Mouse (Mus musculus) kidney, postnatal 0 days (tissue): ENCODE measurements around the gene Csnk1g2. TPM values are rescaled to one million over a fixed set of nuclear protein-coding genes. Genes with fewer than 3 reads are reported as not detected.

Experiments used
- ATAC-seq: fragments of 200-750 bp; cut with Nextera tagmentation; replicated peaks from 2 replicates; pipeline ENCODE4 v1.8.0; 2017; ENCODE audit warnings: low read depth, moderate number of reproducible peaks, moderate TSS enrichment, moderate library complexity; ENCODE audit not compliant: low FRiP score
- DNase-seq: peaks from one replicate; pipeline ENCODE4 v3.0.0-alpha.2; 2016; ENCODE audit warnings: low spot score
- H3K27ac ChIP-seq: fragments of 300-500 bp; sonication (generic); 2 replicates; pipeline ENCODE4 v1.5.1; 2014; ENCODE audit warnings: mild to moderate bottlenecking
- H3K27me3 ChIP-seq: fragments of 300-500 bp; sonication (generic); 2 replicates; pipeline ENCODE4 v1.6.1; 2014; ENCODE audit warnings: low read length, mixed read lengths; ENCODE audit not compliant: insufficient read depth
- H3K36me3 ChIP-seq: fragments of 300-500 bp; sonication (generic); 2 replicates; pipeline ENCODE4 v1.6.1; 2014; ENCODE audit warnings: low read length, mixed read lengths; ENCODE audit not compliant: insufficient read depth
- H3K4me1 ChIP-seq: fragments of 300-500 bp; sonication (generic); replicated peaks from 2 replicates; pipeline ENCODE4 v1.6.1; 2014; ENCODE audit warnings: antibody characterized with exemption, low read length, mixed read lengths; ENCODE audit not compliant: insufficient read depth
- H3K4me2 ChIP-seq: fragments of 300-500 bp; sonication (generic); 2 replicates; pipeline ENCODE4 v1.6.1; 2014; ENCODE audit warnings: mild to moderate bottlenecking, low read length, moderate library complexity, mixed read lengths
- H3K4me3 ChIP-seq: fragments of 300-500 bp; sonication (generic); replicated peaks from 2 replicates; pipeline ENCODE4 v1.5.1; 2014; ENCODE audit warnings: low read depth, low read length
- H3K9ac ChIP-seq: fragments of 300-500 bp; sonication (generic); 2 replicates; pipeline ENCODE4 v1.6.1; 2014; ENCODE audit warnings: low read depth, low read length
- H3K9me3 ChIP-seq: fragments of 300-500 bp; sonication (generic); replicated peaks from 2 replicates; pipeline ENCODE4 v1.6.1; 2016; ENCODE audit warnings: low read length, inconsistent platforms, mixed read lengths
- CTCF ChIP-seq: IDR thresholded peaks from 2 replicates; pipeline ENCODE4 v1.5.1; 2016; ENCODE audit warnings: antibody characterized with exemption, low read depth, mild to moderate bottlenecking, moderate library complexity
- WGBS: fragments of 180-500 bp; shearing (Covaris S2); extraction: QIAGEN DNeasy Blood & Tissue Kit; methylation state at CpG from one replicate; pipeline ENCODE4 v1.1.7; 2014; 5-methylcytosine and 5-hydroxymethylcytosine counted together
- microRNA-seq: library from miRNA; unstranded; fragments of <30 nt; microRNA quantifications from one replicate; pipeline ENCODE4, GENCODE M21; 2016
- polyA plus RNA-seq: library from polyadenylated mRNA; unstranded; fragments of >200 nt; fragmentation: Nextera tagmentation; extraction: Ambion mirVana; gene quantifications from 2 replicates; pipeline ENCODE4 v1.2.1, GENCODE M21; 2015

Gene Csnk1g2
- polyA plus RNA-seq, 1 experiment from 2014 or later, result 137 TPM

GRCm38 (mm10) chr10:80686617-80687016 is 64.0 kb downstream of the Csnk1g2 start:
- no peaks in the 10 kb centered on the region for H3K9me3 ChIP-seq
- H3K36me3 ChIP-seq, result peaks cover 27% of the 10 kb centered on the region
- TF ChIP-seq CTCF, result no peak
- H3K9ac ChIP-seq, result no peak overlapping the region
- 100% methylated on average over 3 of the region's 3 CpGs for WGBS
- H3K4me3 ChIP-seq, result no peak overlapping the region
- H3K4me2 ChIP-seq, result no peak overlapping the region
- ATAC-seq (no peak), DNase-seq (no peak)
- no peaks in the 10 kb centered on the region for H3K4me1 ChIP-seq
- H3K27ac ChIP-seq, result no peak overlapping the region
- no peaks in the 10 kb centered on the region for H3K27me3 ChIP-seq

GRCm38 (mm10) chr10:80687850-80688249 is 65.2 kb downstream of the Csnk1g2 start:
- ATAC-seq (peak; percentile 75; the same call in 1 of the 2 replicates), DNase-seq (peak; percentile 90)
- Histone ChIP-seq H3K9me3 (no peaks in the 10 kb centered on the region), H3K4me3 (no peak overlapping the region), H3K27me3 (no peaks in the 10 kb centered on the region), H3K27ac (no peak overlapping the region), H3K4me1 (no peaks in the 10 kb centered on the region), H3K9ac (no peak overlapping the region), H3K4me2 (no peak overlapping the region), H3K36me3 (peaks cover 27% of the 10 kb centered on the region)
- WGBS, result 17% methylated on average over 5 of the region's 5 CpGs
- TF ChIP-seq CTCF, result peak; percentile 82

Small RNA genes lying within 50 kb of the gene (microRNA-seq; reads per million reads assigned to microRNA genes)
- not detected for gene Mir6912

Other genes with a start within 250 kb of the Csnk1g2 start
- gene Mex3d, start 235.2 kb upstream of the Csnk1g2 start, polyA plus RNA-seq, result 6.6 and 7.8 TPM in 2 replicates
- 163 and 165 TPM in 2 replicates for gene Mbd3, start 223.3 kb upstream of the Csnk1g2 start, polyA plus RNA-seq
- gene Uqcr11, start 216.0 kb upstream of the Csnk1g2 start, polyA plus RNA-seq, result 1,117 and 1,253 TPM in 2 replicates
- gene Tcf3, start 189.2 kb upstream of the Csnk1g2 start, polyA plus RNA-seq, result 76.4 and 83.7 TPM in 2 replicates
- not detected in 2 replicates for gene Onecut3, start 128.0 kb upstream of the Csnk1g2 start, polyA plus RNA-seq
- gene Atp8b3, start 83.7 kb upstream of the Csnk1g2 start, polyA plus RNA-seq, result 0.09 and 0.16 TPM in 2 replicates
- 16.8 and 17.3 TPM in 2 replicates for gene Rexo1, start 61.3 kb upstream of the Csnk1g2 start, polyA plus RNA-seq
- 8.1 and 8.8 TPM in 2 replicates for gene Klf16, start 45.5 kb upstream of the Csnk1g2 start, polyA plus RNA-seq
- 104 and 121 TPM in 2 replicates for gene Abhd17a, start 32.5 kb upstream of the Csnk1g2 start, polyA plus RNA-seq
- gene Scamp4, start 20.0 kb upstream of the Csnk1g2 start, polyA plus RNA-seq, result 80.7 and 87.2 TPM in 2 replicates
- gene Adat3, start 20.0 kb upstream of the Csnk1g2 start, polyA plus RNA-seq, result 5.0 and 6.1 TPM in 2 replicates
- 1.4 TPM in 2 replicates for gene Gm49322, start 16.8 kb upstream of the Csnk1g2 start, polyA plus RNA-seq
- gene Btbd2, start 34.2 kb downstream of the Csnk1g2 start, polyA plus RNA-seq, result 62.7 and 64.5 TPM in 2 replicates
- gene Mknk2, start 55.3 kb downstream of the Csnk1g2 start, polyA plus RNA-seq, result 75.8 and 85.5 TPM in 2 replicates
- gene Mob3a, start 79.1 kb downstream of the Csnk1g2 start, polyA plus RNA-seq, result 22.3 and 26.7 TPM in 2 replicates
- 22.4 and 24.5 TPM in 2 replicates for gene Izumo4, start 79.3 kb downstream of the Csnk1g2 start, polyA plus RNA-seq
- gene Ap3d1, start 119.4 kb downstream of the Csnk1g2 start, polyA plus RNA-seq, result 54.2 and 58.3 TPM in 2 replicates
- gene Dot1l, start 132.4 kb downstream of the Csnk1g2 start, polyA plus RNA-seq, result 9.7 and 9.9 TPM in 2 replicates
- gene Sf3a2, start 175.4 kb downstream of the Csnk1g2 start, polyA plus RNA-seq, result 57.1 and 61.9 TPM in 2 replicates
- gene Plekhj1, start 175.8 kb downstream of the Csnk1g2 start, polyA plus RNA-seq, result 83.7 and 86.6 TPM in 2 replicates
- 0.09 TPM in 1 of 2 replicates, not detected in the other for gene Amh, start 182.4 kb downstream of the Csnk1g2 start, polyA plus RNA-seq
- 4.0 and 4.6 TPM in 2 replicates for gene Jsrp1, start 190.7 kb downstream of the Csnk1g2 start, polyA plus RNA-seq
- gene Oaz1, start 203.8 kb downstream of the Csnk1g2 start, polyA plus RNA-seq, result 1,422 and 1,480 TPM in 2 replicates
- gene Lingo3, start 221.2 kb downstream of the Csnk1g2 start, polyA plus RNA-seq, result 0.61 and 0.89 TPM in 2 replicates
- gene Lsm7, start 232.4 kb downstream of the Csnk1g2 start, polyA plus RNA-seq, result 269 and 270 TPM in 2 replicates
- 34.3 and 36.1 TPM in 2 replicates for gene Sppl2b, start 232.4 kb downstream of the Csnk1g2 start, polyA plus RNA-seq
- gene Tmprss9, start 249.0 kb downstream of the Csnk1g2 start, polyA plus RNA-seq, result 0.04 TPM in 1 of 2 replicates, not detected in the other